Mouse (Mus musculus) ES-E14 (cell line): Measurements from ENCODE around the gene Inpp1. TPM values are rescaled to one million over a fixed set of nuclear protein-coding genes. Genes with fewer than 3 reads are reported as not detected.
A peak's percentile ranks its signal among the peaks of the same experiment; 100 is the strongest.

Source experiments
- DNase-seq: peaks from one replicate; pipeline ENCODE4 v3.0.0-alpha.2; 2013; ENCODE audit warnings: low read depth, low spot score
- H3K27ac ChIP-seq: 2 replicates; pipeline ENCODE4 v1.5.1; 2012; ENCODE audit warnings: low read depth, mild to moderate bottlenecking, low read length, moderate library complexity, mixed read lengths; ENCODE audit not compliant: poor library complexity, insufficient read depth, severe bottlenecking
- H3K36me3 ChIP-seq: 2 replicates; pipeline ENCODE4 v1.6.1; 2012; ENCODE audit warnings: mild to moderate bottlenecking, low read length, moderate library complexity, mixed read lengths; ENCODE audit not compliant: control insufficient read depth, poor library complexity, insufficient read depth, severe bottlenecking
- H3K4me1 ChIP-seq, 2 experiments: fragments of 150-350 bp in 1 of 2; sonication (generic) in 1 of 2; 2 replicates each; pipeline ENCODE4 v1.6.1; 2012; ENCODE audit warnings: low read length in 2 of 2, mild to moderate bottlenecking in 1 of 2, mixed read lengths in 1 of 2; ENCODE audit not compliant: control insufficient read depth in 2 of 2, insufficient read depth in 2 of 2, poor library complexity in 1 of 2
- H3K4me3 ChIP-seq, 2 experiments: fragments of 150-350 bp in 1 of 2; sonication (generic) in 1 of 2; 2 replicates each; pipeline ENCODE4 v1.5.1; 2012; ENCODE audit warnings: low read length in 2 of 2, low read depth in 1 of 2, mild to moderate bottlenecking in 1 of 2, mixed read lengths in 1 of 2; ENCODE audit not compliant: insufficient read depth in 1 of 2, poor library complexity in 1 of 2, severe bottlenecking in 1 of 2
- H3K9ac ChIP-seq: 2 replicates; pipeline ENCODE4 v1.6.1; 2012; ENCODE audit warnings: low read depth, mild to moderate bottlenecking, low read length, mixed read lengths; ENCODE audit not compliant: poor library complexity, insufficient read depth, severe bottlenecking
- H3K9me3 ChIP-seq: fragments of 150-350 bp; sonication (generic); 2 replicates; pipeline ENCODE4 v1.6.1; 2012; ENCODE audit warnings: low read depth, mild to moderate bottlenecking, low read length; ENCODE audit not compliant: control insufficient read depth, insufficient read depth
- CHD2 ChIP-seq: IDR thresholded peaks from 2 replicates; pipeline ENCODE4 v1.6.1; 2014; ENCODE audit warnings: mild to moderate bottlenecking, low read depth, low read length, inconsistent platforms
- HCFC1 ChIP-seq: IDR thresholded peaks from 2 replicates; pipeline ENCODE4 v1.6.1; 2012; ENCODE audit warnings: low read length, inconsistent platforms, borderline replicate concordance; ENCODE audit not compliant: insufficient read depth
- MAFK ChIP-seq: IDR thresholded peaks from 2 replicates; pipeline ENCODE4 v1.6.1; 2014; ENCODE audit warnings: mild to moderate bottlenecking, low read depth, low read length, inconsistent platforms; ENCODE audit not compliant: insufficient read depth
- ZC3H11A ChIP-seq: IDR thresholded peaks from 2 replicates; pipeline ENCODE4 v1.6.1; 2012; ENCODE audit warnings: low read depth, mild to moderate bottlenecking, inconsistent platforms, low read length, borderline replicate concordance
- ZNF384 ChIP-seq: IDR thresholded peaks from 2 replicates; pipeline ENCODE4 v1.6.1; 2012; ENCODE audit warnings: low read depth, low read length, inconsistent platforms
- in situ Hi-C, 2 experiments: fragments of 600-800 bp; cut with MboI; formaldehyde crosslinking; loops; one replicate each; pipeline ENCODE4 v1.15.1; 2025; ENCODE audit warnings: low sequenced_read_pairs in 2 of 2, inconsistent platforms in 1 of 2; ENCODE audit not compliant: unreplicated experiment in 2 of 2
- total RNA-seq: library from RNA; depleted of rRNA; stranded (reverse); fragments of 300-350 nt; gene quantifications from 2 replicates; pipeline ENCODE4 v1.2.3, GENCODE M21; 2012

The Inpp1 gene
- total RNA-seq, 1 experiment = 5.1 TPM

DNA sequence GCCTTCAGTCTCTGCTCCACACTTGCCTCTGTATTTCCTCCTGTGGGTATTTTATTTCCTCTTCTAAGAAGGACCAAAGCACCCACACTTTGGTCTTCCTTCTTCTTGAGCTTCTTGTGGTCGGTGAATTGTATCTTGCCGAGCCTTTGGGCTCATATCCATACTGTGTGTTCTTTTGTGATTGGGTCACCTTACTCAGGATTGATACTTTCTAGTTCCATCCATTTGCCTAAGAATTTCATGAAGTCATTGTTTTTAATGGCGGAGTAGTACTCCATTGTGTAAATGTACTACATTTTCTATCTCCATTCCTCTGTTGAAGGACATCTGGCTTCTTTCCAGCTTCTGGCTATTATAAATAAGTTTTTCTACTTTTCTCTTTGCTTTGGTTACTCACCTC, 26.9 kb upstream of the Inpp1 start:
- TF ChIP-seq CHD2 (no peak), ZNF384 (no peak), ZC3H11A (no peak), HCFC1 (no peak), MAFK (no peak)
- in situ Hi-C loops = no loop called here
- H3K9ac ChIP-seq = no peak overlapping the region

GRCm38 (mm10) chr1:52839099-52839498, 21.6 kb upstream of the Inpp1 start:
- no peak overlapping the region for H3K27ac ChIP-seq
- H3K9me3 ChIP-seq = no peaks in the 10 kb centered on the region
- no peak overlapping the region for H3K9ac ChIP-seq
- DNase-seq = no peak
- TF ChIP-seq MAFK (no peak), CHD2 (no peak), ZC3H11A (no peak), HCFC1 (no peak), ZNF384 (no peak)
- no peaks in the 10 kb centered on the region; a peak in 2 of 4 replicates for H3K4me1 ChIP-seq
- in situ Hi-C loops = no loop called here
- H3K36me3 ChIP-seq = no peaks in the 10 kb centered on the region
- H3K4me3 ChIP-seq = no peak overlapping the region

More for the DNA sequence above, 26.9 kb upstream of the Inpp1 start:
- H3K36me3 ChIP-seq = no peaks in the 10 kb centered on the region
- peaks cover 0 to 2% of the 10 kb centered on the region in 2 experiments; a peak in 3 of 4 replicates for H3K4me1 ChIP-seq
- DNase-seq = no peak
- H3K27ac ChIP-seq = no peak overlapping the region
- H3K9me3 ChIP-seq = no peaks in the 10 kb centered on the region
- peak overlapping the region in 1 of 2 experiments; percentile 72; a peak in 2 of 4 replicates for H3K4me3 ChIP-seq

DNA sequence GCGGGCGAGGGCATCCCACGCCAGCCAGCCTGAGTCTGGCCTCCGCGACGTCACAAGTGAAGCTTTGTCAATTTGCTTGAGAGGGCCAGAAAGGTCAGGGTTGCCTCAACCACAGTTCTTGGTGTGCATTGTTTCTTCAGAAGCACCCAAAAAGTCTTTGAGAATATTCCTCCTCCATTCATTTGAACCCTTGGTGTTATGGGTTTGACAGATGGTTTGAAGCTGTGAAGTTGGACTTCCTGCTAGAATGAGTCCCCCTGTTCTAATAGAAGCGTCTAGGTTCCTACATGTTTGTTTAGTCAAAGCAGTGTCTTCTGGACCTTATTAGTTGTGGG, 292 bp upstream of the Inpp1 start:
- no peak for TF ChIP-seq ZNF384
- no peak for TF ChIP-seq HCFC1
- no peak for TF ChIP-seq CHD2
- peaks cover 0 to 3% of the 10 kb centered on the region in 2 experiments; a peak in 1 of 4 replicates for H3K4me1 ChIP-seq

DNA sequence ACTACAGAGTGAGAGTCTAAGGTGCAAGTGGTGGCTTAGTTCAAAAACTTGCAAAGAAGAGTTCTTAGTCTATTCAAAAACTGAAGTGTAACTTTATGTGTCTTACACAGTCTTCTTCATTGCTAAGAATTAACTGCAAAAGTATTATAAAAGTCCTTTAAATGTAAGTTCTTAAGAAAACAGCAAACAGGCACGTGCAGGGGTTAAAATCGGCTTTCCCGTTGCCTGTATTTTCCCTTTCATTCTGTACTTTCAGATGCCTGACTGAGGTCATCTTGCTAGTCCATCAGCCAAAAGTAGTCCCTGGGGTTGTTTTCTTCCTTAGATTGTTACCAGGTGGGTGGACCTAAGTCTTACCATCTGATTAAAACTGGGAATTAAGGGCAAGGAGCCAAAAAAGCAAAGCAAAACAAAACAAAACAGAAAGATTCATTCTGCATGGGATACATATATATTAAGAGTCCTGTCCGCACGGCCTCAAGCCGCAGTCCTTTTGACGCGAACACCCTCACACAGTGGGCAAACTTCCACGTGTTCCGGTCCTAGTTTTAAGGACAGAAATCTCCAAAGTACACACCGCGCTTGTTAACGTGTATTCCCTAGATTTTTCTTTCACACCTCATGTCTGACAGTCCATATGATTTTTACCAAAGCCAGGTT, 1.1 kb downstream of the Inpp1 start:
- in situ Hi-C loops = no loop called here

More for the DNA sequence above, 292 bp upstream of the Inpp1 start:
- Histone ChIP-seq H3K9me3 (no peaks in the 10 kb centered on the region), H3K4me3 (peak overlapping the region; percentile 64 to 72; a peak in 3 of 4 replicates), H3K9ac (peak overlapping the region; percentile 60), H3K36me3 (no peaks in the 10 kb centered on the region; the same call in 1 of the 2 replicates), H3K27ac (no peak overlapping the region)
- in situ Hi-C loops = no loop called here
- DNase-seq = no peak

DNA sequence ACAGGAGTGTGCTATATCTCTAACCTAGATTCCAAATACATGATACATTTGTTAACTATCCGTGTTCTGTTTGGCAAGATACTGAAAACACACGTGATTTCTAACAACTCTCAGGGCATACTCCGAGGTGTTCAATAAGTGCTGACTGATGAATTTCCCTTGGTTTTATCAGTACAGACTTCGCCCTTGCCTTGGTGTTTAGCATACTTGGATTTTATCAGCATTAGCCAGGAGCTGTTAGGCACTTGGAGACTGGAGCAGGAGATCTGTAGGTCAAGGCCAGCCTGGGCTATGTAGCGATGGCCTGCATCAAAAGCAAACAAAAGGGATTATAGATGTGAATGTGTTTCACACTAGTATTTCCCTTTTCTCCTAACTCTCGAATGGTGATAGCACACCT, 9.0 kb downstream of the Inpp1 start:
- H3K4me3 ChIP-seq = no peak overlapping the region
- no peak overlapping the region for H3K27ac ChIP-seq
- no peak overlapping the region for H3K9ac ChIP-seq
- in situ Hi-C loops = no loop called here
- no peaks in the 10 kb centered on the region for H3K36me3 ChIP-seq
- DNase-seq = no peak
- H3K9me3 ChIP-seq = no peaks in the 10 kb centered on the region
- no peaks in the 10 kb centered on the region for H3K4me1 ChIP-seq
- TF ChIP-seq CHD2 (no peak), ZC3H11A (no peak), MAFK (no peak), HCFC1 (no peak), ZNF384 (no peak)

More for the DNA sequence above, 1.1 kb downstream of the Inpp1 start:
- DNase-seq = no peak
- H3K4me3 ChIP-seq = no peak overlapping the region
- no peaks in the 10 kb centered on the region for H3K9me3 ChIP-seq
- TF ChIP-seq CHD2 = no peak
- H3K36me3 ChIP-seq = no peaks in the 10 kb centered on the region; the same call in 1 of the 2 replicates
- H3K9ac ChIP-seq = no peak overlapping the region
- no peak overlapping the region for H3K27ac ChIP-seq
- H3K4me1 ChIP-seq = 0 out of 4 replicates have a peak, but pooled peaks cover 0 to 2% of the 10 kb centered on the region in 2 experiments
